Mouse (Mus musculus) mouse embryonic stem cell (cell line): ENCODE measurements at regions not wholly inside any gene's neighbourhood (a gene's known extent, or its start where the extent isn't known, plus 50 kb on each side); places are given as distances from the start of the nearest gene placed in this dataset.

Experiments used
- in situ Hi-C, 2 experiments: fragments of 300-500 bp; cut with MboI; formaldehyde crosslinking; loops; 1 replicate in 1 of 2; 3 replicates in 1 of 2; pipeline ENCODE4 v1.14.3; 2019 to 2020; ENCODE audit warnings: low sequenced_read_pairs in 2 of 2, low pct_unique_long_range_greater_than_20kb in 1 of 2, mixed read lengths in 1 of 2; ENCODE audit not compliant: unreplicated experiment in 1 of 2

DNA sequence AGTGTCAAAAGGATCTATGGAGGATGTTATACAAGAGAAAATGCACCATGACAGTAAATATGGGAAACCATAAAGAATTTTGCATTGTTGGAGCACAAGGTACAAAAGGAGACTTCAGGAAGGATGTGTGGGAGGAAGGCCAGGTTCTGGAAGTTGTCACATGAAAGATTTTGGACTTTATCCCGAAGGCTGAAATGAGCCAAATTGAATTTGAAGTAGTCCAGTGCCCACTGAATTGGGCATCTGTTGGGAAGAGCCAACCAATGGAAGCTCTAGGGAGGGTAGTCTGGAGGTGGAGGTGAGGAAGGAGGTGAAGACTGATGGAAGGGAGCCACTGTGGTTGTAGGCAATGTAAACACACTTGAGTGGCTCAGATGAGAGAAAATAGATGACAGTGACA, 1445.6 kb downstream of the Gsdmc2 start:
- in situ Hi-C loops, result no loop called here

DNA sequence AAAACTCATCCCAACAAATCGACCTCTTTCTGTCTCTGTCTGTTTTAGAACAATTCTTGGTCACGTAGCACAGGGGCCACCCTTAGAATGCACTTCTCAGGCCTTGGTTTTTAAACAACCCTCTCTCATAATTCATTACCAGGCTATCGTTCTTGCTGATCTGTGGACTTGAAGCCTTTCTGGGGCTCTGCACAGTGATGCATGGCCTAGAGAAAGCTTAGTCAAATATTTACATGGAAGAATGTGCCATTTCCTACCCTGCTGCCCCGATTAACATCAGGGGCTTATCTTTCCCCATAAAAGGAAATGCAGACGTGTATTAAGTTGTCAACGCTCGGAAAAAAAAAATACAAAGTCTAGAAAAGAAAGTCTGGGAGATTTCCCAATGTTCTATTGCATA, 1448.0 kb downstream of the Gsdmc2 start:
- in situ Hi-C loops, result no loop called here

DNA sequence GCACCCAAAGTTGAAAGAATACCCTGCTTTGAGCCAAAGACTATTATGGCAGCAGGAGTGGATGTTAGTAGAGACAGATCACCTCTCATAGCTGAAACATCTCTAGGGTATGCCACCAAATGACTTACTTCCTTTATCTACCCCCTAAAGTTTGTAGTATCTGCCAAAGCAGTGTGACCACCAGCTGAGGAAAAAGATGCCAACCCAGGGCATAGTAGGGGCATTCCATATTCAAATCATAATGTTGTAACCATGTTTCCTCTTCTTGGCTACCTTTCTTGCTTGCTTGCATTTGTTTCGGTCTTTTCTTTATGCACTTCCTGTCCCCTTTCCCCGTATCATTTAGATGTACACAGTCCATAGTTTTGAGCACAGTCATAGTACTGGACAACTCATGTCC, 1449.6 kb downstream of the Gsdmc2 start:
- in situ Hi-C loops, result no loop called here

GRCm38 (mm10) chr15:62393416-62393815, 1451.6 kb downstream of the Gsdmc2 start:
- in situ Hi-C loops, result no loop called here

GRCm38 (mm10) chr15:62392839-62393238, 1452.1 kb downstream of the Gsdmc2 start:
- in situ Hi-C loops, result no loop called here

DNA sequence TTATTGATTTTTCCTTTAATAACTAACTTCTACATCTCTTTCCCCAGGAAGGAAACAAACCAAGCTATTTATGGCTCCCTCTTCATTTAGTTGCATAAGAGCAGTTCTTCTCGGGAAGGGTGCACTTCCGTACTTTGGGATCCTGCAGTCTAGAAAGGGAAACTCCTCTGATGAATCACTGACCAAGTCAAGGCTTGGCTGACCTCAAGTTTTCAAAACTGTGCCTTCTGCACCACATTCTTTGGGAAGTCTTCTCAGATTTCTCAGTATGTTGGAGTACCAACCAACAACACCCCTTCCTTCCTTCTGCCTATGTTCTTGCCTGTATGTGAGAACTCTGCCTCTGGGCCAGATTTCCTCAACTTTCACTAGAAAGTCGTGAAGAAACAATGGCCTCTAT, 1452.6 kb downstream of the Gsdmc2 start:
- in situ Hi-C loops, result no loop called here

GRCm38 (mm10) chr15:62389431-62390105, 1455.4 kb downstream of the Gsdmc2 start:
- in situ Hi-C loops, result no loop called here

DNA sequence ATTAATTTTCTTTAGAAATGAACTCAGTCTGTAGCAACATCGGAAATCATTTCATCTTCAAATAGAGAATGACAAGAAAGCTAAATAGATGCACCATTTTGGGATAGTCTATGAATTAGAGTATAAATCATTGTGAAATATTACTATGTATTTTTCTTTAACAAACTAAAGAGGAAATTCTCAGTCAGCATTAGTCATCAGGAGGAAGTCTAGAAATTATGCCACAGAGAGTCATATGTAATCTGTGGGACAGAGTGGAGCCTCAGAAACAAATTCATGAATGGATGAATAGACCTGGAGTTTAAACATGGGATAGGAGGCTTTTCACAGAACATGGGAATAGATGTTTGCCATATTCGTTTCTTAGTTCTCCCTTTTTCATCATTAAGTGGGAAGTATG, 1459.4 kb upstream of the A1bg start:
- in situ Hi-C loops, result no loop called here

GRCm38 (mm10) chr15:62374641-62375040, 1451.8 kb upstream of the A1bg start:
- in situ Hi-C loops, result no loop called here

DNA sequence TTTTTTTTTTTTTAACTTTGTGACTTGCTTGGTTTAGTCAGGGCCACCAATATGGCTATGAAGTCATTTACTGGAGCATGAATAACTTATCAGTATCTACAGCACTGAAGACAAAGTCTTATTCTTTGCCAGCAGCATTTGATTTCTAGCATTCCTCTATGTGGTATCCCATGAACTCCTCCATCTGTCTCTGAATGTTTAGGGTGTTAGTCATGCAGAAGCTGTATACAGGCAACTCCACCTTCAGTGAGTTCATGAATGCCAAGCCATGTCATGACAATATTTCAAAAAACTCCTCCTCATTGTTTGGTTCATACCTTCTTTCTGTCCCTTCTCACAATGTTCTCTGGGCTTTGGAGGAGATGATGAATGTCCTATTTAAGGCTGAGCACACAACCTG, 1438.4 kb upstream of the A1bg start:
- in situ Hi-C loops, result no loop called here

DNA sequence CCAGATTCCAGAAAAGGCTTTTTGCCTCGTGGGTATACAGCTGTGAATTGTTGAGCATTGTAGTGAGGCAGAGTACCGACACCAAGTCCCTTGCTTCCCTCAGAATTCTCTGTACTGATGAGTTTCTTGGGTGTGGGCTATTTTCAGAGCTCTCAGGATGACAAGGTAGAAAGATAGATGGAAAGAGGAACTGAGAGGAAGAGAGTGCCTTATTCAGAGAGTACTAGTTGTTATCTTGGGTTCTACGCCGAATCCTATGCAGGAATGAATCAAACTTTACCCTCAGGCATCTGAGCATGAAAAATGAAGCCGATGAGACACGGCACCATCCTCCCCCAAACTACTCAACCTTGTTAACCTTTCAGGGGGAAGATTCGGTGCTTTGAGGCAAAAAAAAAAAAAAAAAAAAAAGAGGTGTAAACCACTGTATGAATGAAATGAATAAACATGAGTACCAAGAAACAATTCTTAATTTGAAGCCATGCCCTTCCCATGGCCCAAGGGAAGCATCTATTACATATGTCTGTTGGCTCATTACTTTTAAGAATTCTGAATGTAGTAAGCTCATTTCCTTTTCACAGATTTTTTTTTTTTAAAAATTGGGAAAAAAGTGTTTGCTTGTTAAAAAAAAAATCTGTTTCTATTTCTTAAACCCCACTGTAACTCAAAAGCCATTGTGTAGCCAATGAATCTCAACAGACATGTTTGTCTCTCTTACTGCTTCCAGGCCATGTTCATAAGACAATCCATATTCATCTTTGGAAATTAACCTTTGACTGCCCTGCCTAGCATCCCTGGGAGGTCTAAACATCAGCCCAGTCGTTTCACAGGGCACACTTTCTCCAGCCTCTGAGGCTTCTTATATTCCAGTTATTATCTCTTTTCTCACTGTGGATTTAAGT, 1435.8 kb upstream of the A1bg start:
- in situ Hi-C loops, result no loop called here

DNA sequence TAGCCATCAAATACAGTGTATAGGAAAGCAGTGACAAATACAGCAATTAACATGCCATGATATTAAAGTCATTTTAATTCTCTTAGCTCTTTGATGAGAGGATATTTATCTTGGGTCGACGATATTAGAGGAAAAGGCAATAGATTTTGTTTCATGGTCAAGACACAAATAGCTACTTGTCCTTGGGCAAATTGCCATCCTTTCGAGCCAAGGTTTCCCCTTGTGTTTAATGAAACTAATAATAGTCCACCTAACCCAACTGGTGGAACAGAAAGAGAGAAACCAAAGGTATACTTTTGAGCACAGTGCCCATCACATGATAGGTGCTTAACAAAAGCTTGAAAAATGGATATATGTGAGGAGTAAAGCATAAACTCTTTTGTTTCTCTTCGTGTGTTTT, 1431.0 kb upstream of the A1bg start:
- in situ Hi-C loops, result no loop called here

GRCm38 (mm10) chr15:62350862-62351757, 1428.3 kb upstream of the A1bg start:
- in situ Hi-C loops, result no loop called here

DNA sequence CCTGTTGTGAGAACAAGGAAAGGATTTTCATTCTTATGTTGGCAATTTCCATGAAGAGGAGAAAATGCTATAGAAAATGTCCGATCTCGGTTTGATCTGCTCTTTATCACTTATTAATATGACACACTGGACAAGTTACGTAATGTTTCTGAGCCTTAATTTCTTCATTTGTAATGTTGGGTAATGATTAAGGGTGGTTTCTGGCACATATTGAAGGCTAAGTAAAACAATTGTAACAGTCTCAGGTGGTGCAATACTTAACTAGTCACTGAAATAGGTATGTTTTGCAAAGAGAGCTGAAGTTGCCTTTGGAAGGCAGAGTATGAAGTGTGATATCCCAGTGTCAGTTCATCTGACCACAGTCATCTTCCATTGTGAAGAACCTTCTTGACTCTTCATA, 1427.2 kb upstream of the A1bg start:
- in situ Hi-C loops, result no loop called here

- in situ Hi-C loops, result no loop called here
Observed at GRCm38 (mm10) chr15:62348956-62349355, 1426.1 kb upstream of the A1bg start.

DNA sequence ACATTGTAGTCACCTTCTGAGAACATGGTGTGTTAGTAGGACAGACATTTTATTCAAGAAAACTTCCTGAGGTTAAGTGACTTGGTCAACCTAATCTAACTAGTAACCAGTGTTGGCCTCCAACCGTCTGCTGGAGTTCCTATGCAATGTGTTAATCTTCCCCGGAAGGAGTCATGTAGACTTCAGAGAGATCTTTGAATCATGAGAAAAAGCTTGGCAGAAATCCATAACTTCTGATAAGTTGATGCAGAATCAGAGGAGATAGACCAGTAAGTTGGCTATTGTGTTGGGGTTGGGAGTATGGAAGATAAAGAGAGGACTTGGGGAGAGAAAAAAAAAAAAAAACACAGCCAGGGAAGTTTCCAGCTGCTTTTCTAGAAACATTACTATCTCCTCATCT, 1424.9 kb upstream of the A1bg start:
- in situ Hi-C loops, result no loop called here

- in situ Hi-C loops, result no loop called here
Observed at GRCm38 (mm10) chr15:62345893-62346292, 1423.1 kb upstream of the A1bg start.

DNA sequence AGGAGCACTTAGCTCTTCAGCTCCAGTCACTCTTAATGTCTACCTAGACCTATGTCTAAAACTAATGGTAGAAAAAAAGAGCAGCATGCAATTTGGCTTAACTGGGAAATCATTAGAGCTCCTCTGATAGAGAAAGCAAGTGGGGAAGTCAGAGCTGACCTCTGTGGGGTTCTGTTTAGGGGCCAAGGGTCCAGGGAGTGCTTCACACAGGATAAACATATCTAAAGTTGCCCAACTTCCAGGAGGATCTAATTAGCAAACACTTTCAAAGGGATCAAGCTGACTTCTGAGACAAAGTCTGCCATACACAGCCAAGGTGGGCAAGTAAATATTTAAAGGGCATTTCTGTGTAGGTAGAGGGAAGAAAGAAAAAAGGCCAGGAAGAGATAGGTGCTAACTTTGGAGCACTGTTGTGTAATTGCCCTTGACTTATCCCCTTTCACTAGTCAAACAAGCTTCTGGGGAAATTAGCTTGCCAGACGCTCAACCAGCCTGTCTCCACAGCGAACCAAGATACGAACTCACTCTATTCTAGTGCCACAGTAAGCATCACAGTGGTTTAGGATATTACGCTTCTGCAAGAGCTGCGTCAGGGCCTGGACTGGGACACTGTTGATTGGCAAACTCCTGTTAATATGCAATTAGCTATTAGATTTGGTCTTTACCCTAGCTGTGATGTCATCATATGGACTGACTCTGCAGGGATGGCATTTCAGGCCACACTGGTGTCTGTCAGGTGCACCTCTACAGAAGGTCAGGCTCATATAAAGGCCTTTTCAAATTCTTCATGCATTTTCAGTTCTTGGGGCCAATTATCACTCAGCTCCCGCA, 1413.9 kb upstream of the A1bg start:
- in situ Hi-C loops, result no loop called here
